Mouse (Mus musculus) liver, embryonic 14.5 days (tissue): ENCODE measurements around the gene Adat3.

ENCODE experiments used
- CTCF ChIP-seq: IDR thresholded peaks from 2 replicates; pipeline ENCODE4 v1.5.1; 2016; ENCODE audit warnings: antibody characterized with exemption, low read depth, control low read depth
- EP300 ChIP-seq: IDR thresholded peaks from 2 replicates; pipeline ENCODE4 v1.6.1; 2016; ENCODE audit warnings: antibody characterized with exemption, low read depth

GRCm38 (mm10) chr10:80570871-80571836, 31.5 kb upstream of the Adat3 start:
- TF ChIP-seq CTCF, result peak; percentile 35
- no peak for TF ChIP-seq EP300
